Mouse (Mus musculus): Measurements from ENCODE around the gene Gm12830. TPM values are rescaled to one million over a fixed set of nuclear protein-coding genes. Genes with fewer than 3 reads are reported as not detected.

The Gm12830 gene
- polyA plus RNA-seq, 1 experiment from 2014 or later, result not detected

GRCm38 (mm10) chr4:114902641-114903421 lies 81.3 kb downstream of the Gm12830 start:
- Histone ChIP-seq H3K27me3 (replicated peaks) (peaks cover 100% of the 10 kb centered on the region), H3K9me3 (replicated peaks) (no peaks in the 10 kb centered on the region), H3K27ac (no peak overlapping the region), H3K4me3 (no peak overlapping the region), H3K4me1 (peaks cover 8% of the 10 kb centered on the region), H3K36me3 (no peaks in the 10 kb centered on the region), H3K4me2 (no peak overlapping the region), H3K9ac (no peak overlapping the region)
- WGBS (ENCODE audit: insufficient replicate concordance), result 1% methylated on average over 39 of the region's 39 CpGs
- ATAC-seq, result no peak

- Histone ChIP-seq H3K36me3 (no peaks in the 10 kb centered on the region), H3K4me2 (no peak overlapping the region), H3K4me3 (no peak overlapping the region), H3K27me3 (replicated peaks) (peaks cover 100% of the 10 kb centered on the region), H3K9ac (no peak overlapping the region), H3K27ac (no peak overlapping the region), H3K9me3 (replicated peaks) (no peaks in the 10 kb centered on the region), H3K4me1 (peaks cover 14% of the 10 kb centered on the region)
- 4% methylated on average over 11 of the region's 11 CpGs for WGBS (ENCODE audit: insufficient replicate concordance)
- ATAC-seq, result no peak
These were observed 81.9 kb downstream of the Gm12830 start for GRCm38 (mm10) chr4:114903422-114903782.

- no peaks in the 10 kb centered on the region for H3K9me3 ChIP-seq (replicated peaks)
- H3K9ac ChIP-seq, result no peak overlapping the region
- no peaks in the 10 kb centered on the region for H3K36me3 ChIP-seq
- H3K4me1 ChIP-seq, result peaks cover 28% of the 10 kb centered on the region
- H3K27ac ChIP-seq, result no peak overlapping the region
- ATAC-seq, result no peak
- no peak overlapping the region for H3K4me2 ChIP-seq
- WGBS (ENCODE audit: insufficient replicate concordance), result 48% methylated on average over 3 of the region's 3 CpGs
- peaks cover 100% of the 10 kb centered on the region for H3K27me3 ChIP-seq (replicated peaks)
- no peak overlapping the region for H3K4me3 ChIP-seq
These were observed 84.0 kb downstream of the Gm12830 start for GRCm38 (mm10) chr4:114905501-114905900.

Other genes with a start within 250 kb of the Gm12830 start
- gene Foxd2, start 87.2 kb downstream of the Gm12830 start, polyA plus RNA-seq (2016; fragmentation: Nextera tagmentation; extraction: Ambion mirVana), result 0.11 and 0.16 TPM in 2 replicates
- not detected in 2 replicates for gene Foxe3, start 104.3 kb downstream of the Gm12830 start, polyA plus RNA-seq (2016; fragmentation: Nextera tagmentation; extraction: Ambion mirVana)
- gene Cmpk1, start 165.5 kb downstream of the Gm12830 start, polyA plus RNA-seq (2016; fragmentation: Nextera tagmentation; extraction: Ambion mirVana), result 71.5 and 75.6 TPM in 2 replicates
- 14.2 and 16.2 TPM in 2 replicates for gene Stil, start 178.4 kb downstream of the Gm12830 start, polyA plus RNA-seq (2016; fragmentation: Nextera tagmentation; extraction: Ambion mirVana)
- gene Tal1, start 234.7 kb downstream of the Gm12830 start, polyA plus RNA-seq (2016; fragmentation: Nextera tagmentation; extraction: Ambion mirVana), result 57.1 and 58.7 TPM in 2 replicates

Measured in liver, embryonic 12.5 days (tissue).